Mouse (Mus musculus) embryonic facial prominence, embryonic 15.5 days (tissue): ENCODE measurements at regions not wholly inside any gene's neighbourhood (a gene's known extent, or its start where the extent isn't known, plus 50 kb on each side); places are given as distances from the start of the nearest gene placed in this dataset.
A peak's percentile ranks its signal among the peaks of the same experiment; 100 is the strongest.

Experiments
- ATAC-seq: fragments of 200-750 bp; cut with Nextera tagmentation; 2 replicates; pipeline ENCODE4 v1.8.0; 2017; ENCODE audit warnings: low read depth, moderate TSS enrichment; ENCODE audit not compliant: insufficient number of reproducible peaks, low FRiP score, low TSS enrichment
- H3K27ac ChIP-seq: fragments of 300-500 bp; sonication (generic); replicated peaks from 2 replicates; pipeline ENCODE4 v1.5.1; 2015; ENCODE audit warnings: mild to moderate bottlenecking, inconsistent platforms
- H3K27me3 ChIP-seq: fragments of 300-500 bp; sonication (generic); 2 replicates; pipeline ENCODE4 v1.6.1; 2015; ENCODE audit warnings: inconsistent platforms
- H3K36me3 ChIP-seq: fragments of 300-500 bp; sonication (generic); 2 replicates; pipeline ENCODE4 v1.6.1; 2015; ENCODE audit warnings: mild to moderate bottlenecking, inconsistent platforms
- H3K4me1 ChIP-seq: fragments of 300-500 bp; sonication (generic); 2 replicates; pipeline ENCODE4 v1.6.1; 2015; ENCODE audit warnings: inconsistent platforms
- H3K4me2 ChIP-seq: fragments of 300-500 bp; sonication (generic); replicated peaks from 2 replicates; pipeline ENCODE4 v1.6.1; 2015; ENCODE audit warnings: mild to moderate bottlenecking, inconsistent platforms
- H3K4me3 ChIP-seq: fragments of 300-500 bp; sonication (generic); replicated peaks from 2 replicates; pipeline ENCODE4 v1.5.1; 2015; ENCODE audit warnings: mild to moderate bottlenecking, inconsistent platforms
- H3K9ac ChIP-seq: fragments of 300-500 bp; sonication (generic); 2 replicates; pipeline ENCODE4 v1.6.1; 2015; ENCODE audit warnings: inconsistent platforms
- H3K9me3 ChIP-seq: fragments of 300-500 bp; sonication (generic); replicated peaks from 2 replicates; pipeline ENCODE4 v1.6.1; 2016; ENCODE audit warnings: inconsistent platforms
- WGBS: fragments of 180-500 bp; shearing (Covaris S2); methylation state at CpG from one replicate; pipeline ENCODE4 v1.1.7; 2015; 5-methylcytosine and 5-hydroxymethylcytosine counted together

- no peak overlapping the region for H3K4me3 ChIP-seq
- H3K36me3 ChIP-seq = no peaks in the 10 kb centered on the region
- H3K27me3 ChIP-seq = no peaks in the 10 kb centered on the region
- WGBS = 95% methylated on average over 5 of the region's 5 CpGs
- no peak overlapping the region for H3K9ac ChIP-seq
- H3K4me2 ChIP-seq = no peak overlapping the region
- H3K9me3 ChIP-seq = no peaks in the 10 kb centered on the region
- H3K27ac ChIP-seq = no peak overlapping the region
- ATAC-seq = no peak
- H3K4me1 ChIP-seq = no peaks in the 10 kb centered on the region
Measured at GRCm38 (mm10) chr17:4767947-4768522, 226.1 kb upstream of the Arid1b start.

GRCm38 (mm10) chr17:4769284-4769683 lies 224.8 kb upstream of the Arid1b start:
- no peaks in the 10 kb centered on the region for H3K27me3 ChIP-seq
- H3K4me1 ChIP-seq = no peaks in the 10 kb centered on the region
- 81% methylated on average over 4 of the region's 4 CpGs for WGBS
- no peaks in the 10 kb centered on the region for H3K36me3 ChIP-seq
- no peaks in the 10 kb centered on the region for H3K9me3 ChIP-seq
- ATAC-seq = no peak
- no peak overlapping the region for H3K4me2 ChIP-seq
- no peak overlapping the region for H3K27ac ChIP-seq
- H3K9ac ChIP-seq = no peak overlapping the region
- H3K4me3 ChIP-seq = no peak overlapping the region

- ATAC-seq = no peak
- 74% methylated on average over 3 of the region's 3 CpGs for WGBS
- H3K36me3 ChIP-seq = no peaks in the 10 kb centered on the region
- no peak overlapping the region for H3K4me2 ChIP-seq
- no peaks in the 10 kb centered on the region for H3K9me3 ChIP-seq
- H3K4me1 ChIP-seq = no peaks in the 10 kb centered on the region
- no peak overlapping the region for H3K27ac ChIP-seq
- no peak overlapping the region for H3K4me3 ChIP-seq
- no peaks in the 10 kb centered on the region for H3K27me3 ChIP-seq
- H3K9ac ChIP-seq = no peak overlapping the region
Measured at GRCm38 (mm10) chr17:4770052-4770451, 224.1 kb upstream of the Arid1b start.

- Histone ChIP-seq H3K4me1 (no peaks in the 10 kb centered on the region), H3K27me3 (no peaks in the 10 kb centered on the region), H3K9ac (no peak overlapping the region), H3K4me3 (no peak overlapping the region), H3K9me3 (no peaks in the 10 kb centered on the region), H3K4me2 (no peak overlapping the region), H3K27ac (no peak overlapping the region), H3K36me3 (no peaks in the 10 kb centered on the region)
- WGBS = 2% methylated on average over 14 of the region's 14 CpGs
- 0 out of 2 replicates have a peak, but pooled peaks have one; percentile 65 for ATAC-seq
Measured at GRCm38 (mm10) chr17:4778161-4778560, 216.0 kb upstream of the Arid1b start.

GRCm38 (mm10) chr17:4779017-4779416 lies 215.1 kb upstream of the Arid1b start:
- H3K36me3 ChIP-seq = no peaks in the 10 kb centered on the region
- H3K27ac ChIP-seq = no peak overlapping the region
- H3K4me1 ChIP-seq = no peaks in the 10 kb centered on the region
- no peaks in the 10 kb centered on the region for H3K9me3 ChIP-seq
- ATAC-seq = no peak
- no peak overlapping the region for H3K9ac ChIP-seq
- no peak overlapping the region for H3K4me2 ChIP-seq
- H3K27me3 ChIP-seq = no peaks in the 10 kb centered on the region
- no peak overlapping the region for H3K4me3 ChIP-seq
- WGBS = 78% methylated on average over 10 of the region's 10 CpGs

GRCm38 (mm10) chr17:4781586-4781985 lies 212.5 kb upstream of the Arid1b start:
- no peaks in the 10 kb centered on the region for H3K36me3 ChIP-seq
- H3K4me2 ChIP-seq = no peak overlapping the region
- no peak overlapping the region for H3K9ac ChIP-seq
- ATAC-seq = no peak
- no peaks in the 10 kb centered on the region for H3K4me1 ChIP-seq
- WGBS = 75% methylated on average over 3 of the region's 3 CpGs
- no peaks in the 10 kb centered on the region for H3K27me3 ChIP-seq
- H3K9me3 ChIP-seq = no peaks in the 10 kb centered on the region
- H3K4me3 ChIP-seq = no peak overlapping the region
- H3K27ac ChIP-seq = no peak overlapping the region

GRCm38 (mm10) chr17:4784296-4784695 lies 209.8 kb upstream of the Arid1b start:
- Histone ChIP-seq H3K4me3 (no peak overlapping the region), H3K36me3 (no peaks in the 10 kb centered on the region), H3K27me3 (no peaks in the 10 kb centered on the region), H3K27ac (no peak overlapping the region), H3K4me1 (no peaks in the 10 kb centered on the region), H3K9ac (no peak overlapping the region), H3K9me3 (no peaks in the 10 kb centered on the region), H3K4me2 (no peak overlapping the region)
- WGBS = 75% methylated on average over 5 of the region's 5 CpGs
- ATAC-seq = no peak

GRCm38 (mm10) chr17:4785281-4785839 lies 208.8 kb upstream of the Arid1b start:
- Histone ChIP-seq H3K27me3 (no peaks in the 10 kb centered on the region), H3K9ac (no peak overlapping the region), H3K4me2 (no peak overlapping the region), H3K4me3 (no peak overlapping the region), H3K4me1 (no peaks in the 10 kb centered on the region), H3K9me3 (no peaks in the 10 kb centered on the region), H3K36me3 (no peaks in the 10 kb centered on the region), H3K27ac (no peak overlapping the region)
- WGBS = 44% methylated on average over 5 of the region's 6 CpGs
- ATAC-seq = peak; percentile 79

GRCm38 (mm10) chr17:4786524-4786923 lies 207.6 kb upstream of the Arid1b start:
- Histone ChIP-seq H3K9ac (no peak overlapping the region), H3K4me3 (no peak overlapping the region), H3K9me3 (no peaks in the 10 kb centered on the region), H3K27ac (no peak overlapping the region), H3K4me2 (no peak overlapping the region), H3K27me3 (no peaks in the 10 kb centered on the region), H3K4me1 (no peaks in the 10 kb centered on the region), H3K36me3 (no peaks in the 10 kb centered on the region)
- no peak for ATAC-seq

GRCm38 (mm10) chr17:4791873-4792272 lies 202.3 kb upstream of the Arid1b start:
- Histone ChIP-seq H3K4me2 (no peak overlapping the region), H3K9ac (no peak overlapping the region), H3K36me3 (no peaks in the 10 kb centered on the region), H3K27ac (no peak overlapping the region), H3K4me1 (no peaks in the 10 kb centered on the region), H3K27me3 (no peaks in the 10 kb centered on the region), H3K4me3 (no peak overlapping the region), H3K9me3 (no peaks in the 10 kb centered on the region)
- ATAC-seq = no peak
- WGBS = 78% methylated on average over 10 of the region's 10 CpGs

GRCm38 (mm10) chr17:4796241-4796640 lies 197.9 kb upstream of the Arid1b start:
- Histone ChIP-seq H3K27me3 (no peaks in the 10 kb centered on the region), H3K27ac (no peak overlapping the region), H3K9me3 (no peaks in the 10 kb centered on the region), H3K9ac (no peak overlapping the region), H3K4me1 (no peaks in the 10 kb centered on the region), H3K36me3 (no peaks in the 10 kb centered on the region), H3K4me2 (no peak overlapping the region), H3K4me3 (no peak overlapping the region)
- 62% methylated on average over 3 of the region's 3 CpGs for WGBS
- ATAC-seq = no peak

- Histone ChIP-seq H3K36me3 (no peaks in the 10 kb centered on the region), H3K4me3 (no peak overlapping the region), H3K4me1 (no peaks in the 10 kb centered on the region), H3K9me3 (no peaks in the 10 kb centered on the region), H3K27ac (no peak overlapping the region), H3K4me2 (no peak overlapping the region), H3K27me3 (no peaks in the 10 kb centered on the region), H3K9ac (no peak overlapping the region)
- no peak for ATAC-seq
- 84% methylated on average over 4 of the region's 4 CpGs for WGBS
Measured at GRCm38 (mm10) chr17:4804013-4804412, 190.1 kb upstream of the Arid1b start.
